Mouse (Mus musculus) layer of hippocampus, postnatal 10 days (tissue): ENCODE measurements around the gene Snx10. TPM values are rescaled to one million over a fixed set of nuclear protein-coding genes. Genes with fewer than 3 reads are reported as not detected.

Experiments
- DNase-seq, 2 experiments: peaks; one replicate each; pipeline ENCODE4 v3.0.0; 2021; ENCODE audit warnings: low spot score in 2 of 2
- total RNA-seq, 2 experiments: library from RNA; stranded (reverse); gene quantifications; 2 replicates each; pipeline ENCODE4 v1.2.3; 2021

The Snx10 gene
- total RNA-seq, 2 experiments from 2014 or later = 123 to 133 TPM

DNA sequence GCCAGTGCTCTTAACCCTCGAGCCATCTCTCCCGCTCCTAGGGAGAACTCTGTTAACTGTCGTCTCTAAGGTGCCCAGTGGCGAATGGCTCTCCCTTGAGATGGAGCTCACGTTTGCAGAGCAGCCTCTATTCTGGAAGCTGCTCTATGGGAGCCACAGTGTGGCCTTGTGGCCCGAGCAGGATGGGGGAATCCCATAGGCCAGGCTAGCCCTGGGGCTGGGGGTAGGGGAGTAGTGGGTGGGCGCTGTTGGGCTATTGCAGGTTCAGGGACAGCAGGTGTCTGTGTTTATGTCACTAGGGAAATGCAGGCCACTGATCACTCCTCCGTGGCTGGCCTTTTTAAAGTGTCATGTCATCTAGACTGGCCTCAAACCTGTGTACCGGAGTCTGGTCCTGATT, 58.4 kb downstream of the Snx10 start:
- no peak for DNase-seq

DNA sequence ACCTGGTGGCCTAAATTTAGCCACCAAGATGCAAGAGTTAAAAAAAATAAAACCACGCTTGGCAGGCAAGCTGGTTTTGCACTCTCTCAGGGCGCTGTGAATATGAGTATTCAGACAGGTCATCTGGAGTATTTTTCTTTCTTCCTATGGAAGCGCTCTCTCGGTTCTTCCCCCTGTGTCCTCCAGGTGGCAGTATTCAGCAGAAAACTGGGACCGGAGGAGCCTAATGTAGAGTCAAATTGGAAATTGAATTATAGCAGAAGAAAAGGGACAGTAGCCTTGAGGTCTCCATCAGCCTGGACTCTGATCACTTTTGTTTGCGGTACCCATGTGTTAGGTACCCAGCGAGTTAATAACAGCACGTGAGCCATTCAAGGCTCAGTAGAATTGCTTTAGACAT, 62.3 kb downstream of the Snx10 start:
- DNase-seq = peak; percentile 71 to 80

- no peak for DNase-seq
These were observed 63.6 kb downstream of the Snx10 start for GRCm38 (mm10) chr6:51587266-51587665.

DNA sequence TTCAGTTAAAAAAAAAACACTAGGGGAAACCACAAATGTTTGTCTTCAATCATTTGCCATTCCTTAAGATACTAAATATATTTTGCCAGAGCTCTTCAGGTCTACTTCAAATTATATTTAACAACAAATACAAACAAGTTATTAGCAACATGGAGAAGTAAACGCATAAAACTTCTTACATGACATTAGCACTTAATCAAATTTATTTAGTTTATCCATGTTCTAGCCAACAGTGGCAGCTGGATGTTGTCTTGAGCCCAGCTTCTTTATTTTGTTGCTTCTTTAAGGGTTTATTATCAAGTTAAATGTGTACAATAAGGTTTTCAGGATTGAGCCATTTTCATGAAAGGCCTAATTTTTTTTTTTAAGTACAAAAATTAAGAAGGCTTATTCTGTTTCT, 67.6 kb downstream of the Snx10 start:
- DNase-seq = no peak

DNA sequence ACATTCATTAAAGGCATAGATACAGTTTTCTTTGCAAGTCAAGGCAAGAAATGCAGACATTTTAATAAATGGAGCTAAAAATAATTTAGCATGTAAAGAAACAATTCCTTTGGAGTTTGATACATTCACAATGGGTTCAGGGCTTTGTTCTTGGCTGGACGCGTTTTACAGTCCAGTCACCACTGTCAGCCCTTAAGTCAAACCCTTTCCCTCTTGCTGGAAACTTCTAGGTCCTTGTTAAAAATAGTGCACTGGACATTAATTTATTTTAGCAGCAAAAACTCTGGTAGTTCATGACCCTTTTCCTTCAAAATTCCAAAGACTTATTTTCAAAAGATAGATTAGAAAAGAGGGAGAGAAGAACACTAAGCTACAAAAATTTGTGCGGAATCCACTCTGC, 68.1 kb downstream of the Snx10 start:
- DNase-seq = no peak

DNA sequence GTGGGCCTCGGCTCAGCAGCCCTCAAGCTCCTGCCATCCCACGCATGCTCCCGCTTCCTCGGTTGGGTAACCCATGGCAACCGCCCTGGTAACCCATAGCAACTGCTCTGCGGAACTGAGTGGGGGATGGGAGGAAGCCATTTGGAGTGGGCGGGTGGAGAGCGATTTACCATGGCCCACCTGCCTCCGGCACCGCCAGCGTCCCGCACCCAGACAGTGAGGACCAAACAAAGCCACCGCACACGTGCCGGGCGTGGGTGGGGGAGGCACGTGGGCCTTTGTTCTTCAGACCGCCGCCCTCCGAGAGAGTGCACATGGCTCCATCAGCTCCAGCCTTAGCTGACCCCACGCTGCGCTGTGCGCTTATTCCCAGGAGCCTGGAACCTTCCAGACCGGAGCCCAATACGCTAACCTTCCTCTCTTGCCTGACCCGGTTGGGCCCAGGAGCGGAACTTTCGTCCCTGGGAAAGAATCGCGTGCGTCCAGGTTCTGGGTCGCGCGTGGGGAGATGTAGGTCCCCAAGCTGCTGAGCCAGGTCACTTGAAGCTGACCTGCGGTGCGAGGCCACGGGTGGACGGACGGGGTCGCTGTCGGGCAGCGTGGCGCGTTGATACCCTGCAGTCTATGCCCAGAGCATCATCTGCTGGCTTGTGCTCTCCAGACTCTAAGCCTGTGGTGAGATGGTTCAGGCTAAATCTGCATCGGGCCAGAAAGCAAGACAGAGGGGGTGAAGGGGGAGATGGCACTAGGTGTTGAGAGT, 68.8 kb downstream of the Snx10 start:
- DNase-seq = peak; percentile 92 to 94

GRCm38 (mm10) chr6:51593446-51594035, 69.8 kb downstream of the Snx10 start:
- DNase-seq = no peak

DNA sequence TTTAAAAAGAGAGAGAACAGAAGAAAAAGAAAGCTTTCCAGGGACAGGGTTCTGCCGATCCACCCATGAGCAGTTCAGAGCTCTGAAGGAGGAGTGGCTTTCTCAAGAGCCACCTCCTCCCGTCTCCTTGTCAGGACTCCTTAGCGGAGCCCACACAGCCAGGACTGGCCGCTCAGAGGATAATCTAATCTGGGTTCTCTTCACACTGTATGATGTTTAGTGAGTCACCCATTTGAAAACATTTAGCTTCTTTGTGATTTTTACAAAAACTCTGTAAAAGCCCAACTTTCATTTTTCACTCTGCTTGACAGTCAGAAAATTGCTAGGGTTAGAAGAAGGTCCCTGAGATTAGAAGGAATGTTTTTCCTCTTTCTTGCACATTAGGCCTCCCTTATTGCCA, 70.8 kb downstream of the Snx10 start:
- DNase-seq = no peak

GRCm38 (mm10) chr6:51598058-51598457, 74.4 kb downstream of the Snx10 start:
- DNase-seq = no peak

GRCm38 (mm10) chr6:51600412-51600811, 76.7 kb downstream of the Snx10 start:
- DNase-seq = no peak

DNA sequence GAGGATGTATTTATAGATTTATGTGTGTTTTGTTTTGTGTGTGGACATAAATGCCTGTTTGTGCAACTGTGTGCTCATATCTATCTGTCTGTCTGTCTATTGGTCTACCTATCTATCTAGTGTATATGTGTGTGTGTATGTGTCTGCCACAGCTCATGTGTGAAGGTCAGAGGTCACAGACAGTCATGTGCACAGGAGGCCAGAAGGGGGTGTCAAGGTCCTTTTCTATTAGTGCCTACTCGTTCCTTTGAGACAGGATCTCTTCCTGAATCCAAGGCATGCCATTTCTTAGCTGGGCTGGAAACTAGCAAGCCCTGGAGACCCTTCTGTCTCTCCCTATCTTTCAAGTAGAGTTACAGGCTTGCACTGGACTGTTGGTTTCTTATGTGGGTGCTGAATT, 78.6 kb downstream of the Snx10 start:
- no peak for DNase-seq

DNA sequence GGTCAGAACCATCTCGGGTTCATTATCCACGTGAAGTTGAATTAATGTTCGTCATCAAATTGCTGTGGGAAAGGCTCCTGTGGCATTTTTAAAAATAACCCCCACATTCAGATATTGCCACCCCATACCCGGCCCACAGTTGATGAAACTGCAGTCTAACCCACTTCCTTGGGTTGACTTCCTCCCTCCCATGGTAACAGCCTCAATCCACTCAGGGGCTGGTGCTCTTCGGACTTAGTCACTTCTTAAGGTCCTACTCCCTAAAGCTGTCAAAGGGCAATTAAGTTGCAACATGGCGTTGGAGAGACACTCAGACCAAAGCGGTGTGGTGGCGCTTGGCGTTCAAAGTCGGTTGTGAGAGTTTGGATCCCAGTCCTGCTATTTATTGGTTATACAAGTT, 80.0 kb downstream of the Snx10 start:
- DNase-seq = no peak

DNA sequence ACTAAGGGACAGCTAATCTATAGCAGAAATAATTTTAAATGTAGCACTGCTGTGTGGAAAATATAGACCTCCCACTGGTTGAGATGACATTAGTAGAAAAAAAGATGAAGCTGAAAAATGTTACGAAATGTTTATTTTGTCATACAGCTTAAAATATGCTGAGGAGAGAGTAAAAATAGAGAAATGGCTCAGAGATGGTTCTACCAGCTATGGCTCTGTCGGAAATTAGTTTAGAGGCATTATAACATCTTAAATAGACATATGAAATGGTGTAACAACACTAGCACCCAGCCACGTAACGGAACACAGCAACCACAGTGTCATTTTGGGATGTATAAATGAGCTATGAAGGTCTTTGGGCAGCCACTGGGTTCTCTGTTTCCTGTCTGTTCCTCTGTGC, 82.5 kb downstream of the Snx10 start:
- DNase-seq = no peak

- no peak for DNase-seq
These were observed 83.1 kb downstream of the Snx10 start for GRCm38 (mm10) chr6:51606803-51607202.

- DNase-seq = no peak
These were observed 87.9 kb downstream of the Snx10 start for GRCm38 (mm10) chr6:51611621-51612020.

- peak; percentile 66 to 73 for DNase-seq
These were observed 88.8 kb downstream of the Snx10 start for GRCm38 (mm10) chr6:51612371-51613051.

GRCm38 (mm10) chr6:51613661-51614060, 90.0 kb downstream of the Snx10 start:
- DNase-seq = no peak

DNA sequence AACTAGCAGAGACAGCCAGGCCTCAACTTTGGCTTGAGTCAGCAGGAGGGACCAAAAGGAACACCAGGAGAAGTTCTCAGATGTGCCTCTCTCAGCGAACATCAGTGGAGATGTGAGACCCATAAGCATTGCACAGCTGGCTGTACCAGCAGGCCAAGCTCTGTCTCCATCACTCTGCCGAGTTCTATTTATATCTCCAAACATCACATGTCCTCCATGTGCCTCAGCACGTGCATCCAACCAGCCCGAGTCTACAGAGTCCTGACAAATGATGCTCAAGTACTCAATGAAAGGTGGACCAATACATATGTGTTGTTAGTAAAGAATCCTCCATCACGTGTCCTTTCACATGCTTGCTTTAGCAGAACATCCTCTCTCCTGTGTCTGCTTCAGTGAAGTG, 103.1 kb downstream of the Snx10 start:
- no peak for DNase-seq

GRCm38 (mm10) chr6:51629671-51630070, 106.0 kb downstream of the Snx10 start:
- DNase-seq = no peak

- DNase-seq = no peak
These were observed 106.5 kb downstream of the Snx10 start for GRCm38 (mm10) chr6:51630184-51630583.

GRCm38 (mm10) chr6:51632928-51633662, 109.4 kb downstream of the Snx10 start:
- DNase-seq = no peak
